24 mouse cellular contexts compared by ENCODE assay signal in genomic region chr17:11198134-11198533, GRCm38 (mm10).
"Had no signal": no experiment of that assay in that cellular context is flagged by ENCODE, and none has a peak within 500 bp of the region (broad histone marks: within the 10 kb centered on the region; RNA-seq: fewer than 3 reads in every experiment).

No protein-coding gene starts in this region.

- H3K27ac ChIP-seq: heart, adult 2 months; heart, embryonic 13.5 days; heart, embryonic 15.5 days; hindbrain, embryonic 13.5 days; hindbrain, embryonic 15.5 days; hindbrain, postnatal 0 days; limb, embryonic 13.5 days; limb, embryonic 15.5 days; liver, embryonic 13.5 days; liver, embryonic 15.5 days had no signal

- DNase-seq: forebrain, postnatal 0 days; gastrocnemius, postnatal 14 days; gastrocnemius, postnatal 36 days; heart, adult 2 months; heart, postnatal 14 days; heart, postnatal 36 days; kidney, adult 18-20 months; kidney, adult 9 months; kidney, postnatal 14 days; kidney, postnatal 36 days; layer of hippocampus, adult 9-11 months; layer of hippocampus, postnatal 36 days; left cerebral cortex, postnatal 4 days; liver, embryonic 13.5 days had no signal

- H3K4me1 ChIP-seq: heart, embryonic 13.5 days; heart, embryonic 15.5 days; hindbrain, embryonic 13.5 days; limb, embryonic 13.5 days; limb, embryonic 15.5 days; liver, embryonic 13.5 days; liver, embryonic 15.5 days had no signal

- H3K36me3 ChIP-seq: heart, embryonic 13.5 days; heart, embryonic 15.5 days; hindbrain, embryonic 13.5 days; hindbrain, embryonic 15.5 days; limb, embryonic 13.5 days; limb, embryonic 15.5 days; liver, embryonic 13.5 days; liver, embryonic 15.5 days had no signal

- H3K27me3 ChIP-seq: heart, embryonic 13.5 days; heart, embryonic 15.5 days; hindbrain, embryonic 13.5 days; hindbrain, embryonic 15.5 days; limb, embryonic 13.5 days; limb, embryonic 15.5 days; liver, embryonic 13.5 days; liver, embryonic 15.5 days had no signal

- H3K4me2 ChIP-seq: heart, embryonic 11.5 days; heart, embryonic 13.5 days; heart, embryonic 15.5 days; hindbrain, embryonic 13.5 days; hindbrain, embryonic 15.5 days; limb, embryonic 13.5 days; limb, embryonic 15.5 days; liver, embryonic 13.5 days; liver, embryonic 15.5 days had no signal

- H3K4me3 ChIP-seq: heart, adult 2 months; heart, embryonic 13.5 days; heart, embryonic 15.5 days; hindbrain, embryonic 13.5 days; hindbrain, embryonic 15.5 days; limb, embryonic 13.5 days; limb, embryonic 15.5 days; liver, embryonic 13.5 days; liver, embryonic 15.5 days had no signal

- ATAC-seq: forebrain, postnatal 0 days; hindbrain, postnatal 0 days; intestine, embryonic 16.5 days had no signal

- H3K9ac ChIP-seq: forebrain, postnatal 0 days; heart, embryonic 13.5 days; heart, embryonic 15.5 days; hindbrain, embryonic 13.5 days; hindbrain, embryonic 15.5 days; limb, embryonic 13.5 days; limb, embryonic 15.5 days; liver, embryonic 13.5 days; liver, embryonic 15.5 days had no signal

- H3K9me3 ChIP-seq: heart, embryonic 13.5 days; heart, embryonic 15.5 days; hindbrain, embryonic 13.5 days; hindbrain, embryonic 15.5 days; limb, embryonic 13.5 days; limb, embryonic 15.5 days; liver, embryonic 13.5 days; liver, embryonic 15.5 days had no signal
